Mouse (Mus musculus) central nervous system, embryonic 11.5 days (tissue): ENCODE data around the gene Sco2. TPM values are rescaled to one million over a fixed set of nuclear protein-coding genes. Genes with fewer than 3 reads are reported as not detected.

Experiments used
- polyA plus RNA-seq: library from polyadenylated mRNA; depleted of rRNA; stranded (reverse); fragments of >200 nt; gene quantifications from 2 replicates; pipeline ENCODE4 v1.2.3, GENCODE M21; 2012; rRNA removed

The Sco2 gene
- 13.7 and 16.9 TPM in 2 replicates for polyA plus RNA-seq

DNA sequence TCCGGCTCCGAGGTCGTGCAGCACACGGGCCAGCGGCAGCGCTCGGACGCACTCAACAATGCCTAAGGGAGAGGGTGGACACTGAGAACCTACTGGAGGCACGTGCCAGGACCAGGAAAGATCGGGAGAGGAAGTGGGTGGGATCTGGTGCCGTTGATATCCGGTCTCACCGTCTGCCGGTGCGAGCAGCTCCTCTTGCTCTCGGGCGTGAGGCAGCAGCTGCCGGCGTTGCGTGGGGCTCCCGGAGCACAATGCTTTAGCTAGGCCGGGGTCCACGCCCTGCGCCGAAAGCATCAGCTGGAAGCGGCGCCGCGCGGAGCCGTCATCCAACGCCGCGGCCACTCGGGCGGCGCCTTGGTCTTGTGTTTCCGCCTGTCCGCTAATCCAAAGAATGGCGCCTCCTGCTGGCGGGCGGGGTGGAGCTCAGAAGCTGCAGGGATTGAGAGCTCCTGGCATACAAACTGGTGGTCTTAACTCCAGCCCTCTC is at the start of gene Sco2:
Gene Sco2, minus strand, starts transcription at position 85 of the 487 bp plus-strand sequence.

DNA sequence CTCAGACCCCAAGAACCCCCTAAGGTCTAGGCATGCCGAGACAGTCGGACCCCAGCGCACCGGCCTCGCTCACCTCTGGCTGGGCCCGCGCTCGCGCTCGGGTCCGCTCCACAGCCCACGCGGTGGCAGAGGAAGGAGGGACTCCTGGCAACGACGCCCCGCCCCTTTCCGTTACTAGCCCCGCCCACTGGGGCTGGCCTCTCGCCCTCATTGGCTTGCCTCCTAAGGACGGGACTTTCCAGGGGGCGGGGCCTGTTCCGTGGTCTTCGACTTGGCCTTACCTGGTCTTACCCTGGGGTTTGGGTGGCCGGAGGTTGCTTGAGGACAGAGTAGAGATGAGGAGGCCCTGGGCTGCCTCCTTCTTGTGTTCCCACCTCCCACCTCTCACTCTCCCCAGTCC is 36.5 kb upstream of the Sco2 start, which contains the start of gene Syce3:
Gene Syce3, minus strand, starts transcription at position 386 of the 400 bp plus-strand sequence.

DNA sequence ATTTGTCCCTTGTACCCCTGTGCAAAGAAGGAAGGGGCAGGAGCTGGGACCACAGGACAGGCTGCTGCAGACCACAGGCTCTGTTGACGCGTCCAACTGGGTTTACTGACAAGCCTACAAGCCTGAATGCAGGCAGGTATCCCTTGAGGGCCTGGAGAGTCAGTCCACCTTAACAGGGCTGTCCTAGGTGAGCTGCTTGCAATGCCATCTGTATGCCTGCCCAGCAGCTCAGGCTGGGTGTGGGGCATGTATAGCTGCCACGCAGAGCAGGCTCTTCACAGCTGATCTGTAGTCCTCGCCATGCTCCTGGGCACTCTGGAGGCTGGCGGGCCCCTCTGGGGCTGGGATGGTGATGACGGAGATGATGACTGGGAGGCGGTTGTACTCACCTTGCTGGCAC is 11.0 kb upstream of the Sco2 start, which contains the start of gene Klhdc7b:
Gene Klhdc7b, plus strand, starts transcription at position 301 of the 400 bp plus-strand sequence.

DNA sequence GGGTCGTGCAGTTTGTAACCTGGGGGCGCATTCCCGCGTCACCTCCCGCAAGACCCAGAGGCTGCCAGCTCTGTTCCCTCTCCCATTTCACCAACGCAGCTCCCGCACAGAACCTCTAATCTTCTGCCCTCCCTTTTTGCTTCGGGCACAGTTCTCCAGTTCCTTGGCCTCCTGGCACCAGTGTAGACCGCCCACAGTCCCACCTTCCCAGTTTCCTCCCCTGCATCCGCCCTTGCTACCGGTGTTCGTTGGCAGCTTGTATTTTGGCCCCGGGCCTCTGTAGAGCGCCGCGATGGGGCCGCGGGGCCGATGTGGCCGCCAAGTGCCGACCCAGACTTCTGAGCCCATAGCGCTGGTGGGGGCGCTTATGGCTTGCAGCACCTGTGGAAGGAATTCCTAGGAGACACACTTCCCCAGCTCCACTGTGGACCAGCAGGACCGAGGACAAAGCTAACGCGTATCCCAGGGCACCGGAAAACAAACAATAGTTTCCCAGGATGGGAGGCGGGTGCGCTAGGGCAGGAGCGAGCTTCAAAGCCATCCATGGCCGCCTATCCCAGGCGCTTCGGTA is 5.3 kb upstream of the Sco2 start, which contains the start of gene Odf3b:
Gene Odf3b, minus strand, starts transcription at position 452 of the 571 bp plus-strand sequence.

DNA sequence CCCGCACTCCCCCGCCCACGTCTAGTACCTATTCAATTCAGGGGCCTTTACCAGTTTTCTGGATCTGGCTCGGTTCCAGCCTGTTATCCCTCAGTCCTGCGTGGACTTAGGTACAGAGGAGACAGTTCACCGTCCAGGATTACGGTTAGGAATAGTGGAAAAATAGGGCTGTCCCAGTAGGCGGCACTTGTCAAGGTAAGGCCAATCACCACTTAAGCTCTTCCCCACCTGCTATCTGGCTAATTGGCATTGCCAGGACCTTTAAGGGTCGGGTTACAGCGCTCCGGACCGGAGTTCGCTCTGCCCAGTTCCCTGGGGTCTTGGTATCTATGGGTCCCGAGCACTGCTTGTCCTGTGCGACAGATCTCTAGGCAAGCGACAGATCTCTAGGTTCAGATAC is 3.3 kb upstream of the Sco2 start, which contains the start of gene Tymp:
Gene Tymp, minus strand, starts transcription at position 83 of the 400 bp plus-strand sequence.

DNA sequence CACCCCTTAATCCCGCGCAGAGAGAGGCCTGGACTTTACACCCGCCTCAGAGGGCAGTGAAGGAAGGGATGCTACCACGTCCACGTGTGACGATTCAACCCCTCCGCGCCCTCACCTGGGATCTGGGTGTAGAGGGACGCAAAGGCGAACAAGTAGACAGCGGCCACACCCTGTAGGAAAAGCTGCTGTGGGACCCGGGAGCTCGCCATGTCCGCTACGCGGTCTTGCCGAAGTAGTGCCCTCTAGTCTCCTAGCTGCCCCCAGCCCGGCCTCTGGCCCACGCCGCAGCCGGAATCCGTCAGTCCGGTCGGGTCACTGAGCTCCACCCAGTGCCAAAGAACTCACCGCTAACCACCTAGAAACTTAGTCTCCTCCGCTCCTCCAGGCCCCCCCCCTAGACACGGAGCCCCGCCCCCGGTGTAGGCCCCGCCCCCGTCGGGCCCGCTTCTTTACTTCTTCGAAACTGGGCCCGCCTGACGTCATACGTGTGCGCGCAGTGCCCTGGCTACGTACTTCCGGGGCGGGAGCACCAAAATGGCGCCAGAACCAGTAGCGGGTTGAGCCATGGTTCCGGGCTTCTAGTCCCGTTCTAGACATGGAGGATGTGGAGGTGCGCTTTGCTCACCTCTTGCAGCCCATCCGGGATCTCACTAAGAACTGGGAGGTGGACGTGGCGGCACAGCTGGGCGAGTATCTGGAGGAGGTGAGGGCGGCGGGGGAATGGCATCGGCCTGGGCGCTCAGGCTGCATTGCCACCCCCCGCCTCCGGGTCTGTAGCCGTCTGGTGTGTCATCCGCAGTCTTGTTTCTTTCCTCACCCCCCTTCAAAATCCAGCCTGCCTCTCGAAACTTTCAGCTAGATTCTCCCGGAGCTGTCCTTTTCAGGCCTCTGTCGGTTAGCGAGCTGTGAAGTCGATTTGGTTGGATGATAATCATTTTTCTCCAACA is 18.1 kb downstream of the Sco2 start, which contains the start of the genes Lmf2 and Ncaph2:
Gene Lmf2, minus strand, starts transcription at position 419 of the 947 bp plus-strand sequence.
Gene Ncaph2, plus strand, starts transcription at position 479 of the 947 bp plus-strand sequence.

DNA sequence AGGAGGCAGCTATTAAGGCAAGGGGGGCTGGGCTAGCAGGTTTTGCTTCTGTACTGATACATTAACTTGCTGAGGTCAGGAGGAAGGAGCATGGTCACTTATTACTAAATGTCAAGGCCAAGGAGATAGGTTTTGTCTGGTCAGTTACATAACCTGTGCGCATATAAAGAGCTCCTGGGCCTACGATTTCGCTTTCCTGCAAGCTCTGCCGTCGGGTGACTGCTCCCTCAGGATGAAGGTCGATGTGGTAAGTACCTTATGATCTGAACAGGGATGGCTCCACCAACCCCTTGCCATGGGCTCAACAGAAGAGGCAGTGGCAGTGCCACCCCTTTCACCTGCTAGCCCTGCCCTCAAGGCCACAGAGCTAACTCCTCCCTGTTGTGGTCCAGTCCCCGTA is 39.4 kb downstream of the Sco2 start, which contains the start of gene Miox:
Gene Miox, plus strand, starts transcription at position 128 of the 400 bp plus-strand sequence.

DNA sequence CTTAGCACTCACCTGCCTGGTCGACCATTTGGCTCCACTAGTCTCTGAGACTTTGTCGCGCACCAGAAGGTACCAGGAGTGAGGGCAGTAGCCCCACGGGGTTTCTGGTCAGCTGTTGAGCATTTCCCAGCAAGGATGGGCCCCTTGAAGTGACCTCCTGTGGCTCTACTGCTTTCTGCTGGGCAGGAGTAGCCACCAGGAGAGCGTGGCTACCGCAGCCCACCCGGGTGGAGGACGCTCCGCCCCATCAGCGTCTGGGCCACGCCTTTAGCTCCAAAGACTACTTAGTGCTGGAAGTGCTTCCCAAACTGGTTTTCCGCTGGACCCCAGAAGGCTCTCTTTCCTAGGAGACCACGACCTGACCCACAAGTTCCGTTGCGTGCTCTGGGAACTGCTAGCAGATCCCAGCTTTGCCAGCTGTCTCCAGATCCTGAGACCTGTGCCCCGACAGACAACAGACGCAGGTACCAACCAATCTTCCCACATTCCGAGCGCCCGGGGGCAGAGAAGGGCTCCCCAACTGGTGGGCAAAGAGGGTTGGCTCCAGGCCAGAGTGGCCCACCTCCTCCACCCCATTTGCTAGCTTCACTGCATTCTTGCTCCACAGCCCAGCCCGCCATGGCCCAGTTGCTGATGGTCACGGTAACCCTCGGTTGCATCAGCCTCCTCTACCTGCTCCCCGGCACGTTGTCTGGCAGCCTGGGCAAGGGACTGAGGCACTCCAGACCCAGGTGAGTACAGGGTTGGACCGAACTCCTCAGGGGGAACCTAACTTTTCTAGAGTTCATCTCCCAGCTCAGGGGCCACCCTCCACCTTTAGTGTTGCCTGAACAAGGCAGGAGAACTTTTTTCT is 50.8 kb downstream of the Sco2 start, which contains the start of gene Adm2:
Gene Adm2, plus strand, starts transcription at position 51 of the 853 bp plus-strand sequence.

Other genes starting within 250 kb of the Sco2 start
- 21.1 and 23.7 TPM in 2 replicates for gene Hdac10, start 245.1 kb downstream of the Sco2 start, polyA plus RNA-seq
- gene Mapk12, start 233.1 kb downstream of the Sco2 start, polyA plus RNA-seq, result 30.6 and 57.6 TPM in 2 replicates
- 44.8 and 63.0 TPM in 2 replicates for gene Mapk11, start 224.2 kb downstream of the Sco2 start, polyA plus RNA-seq
- 160 and 177 TPM in 2 replicates for gene Plxnb2, start 193.1 kb downstream of the Sco2 start, polyA plus RNA-seq
- gene Dennd6b, start 177.3 kb downstream of the Sco2 start, polyA plus RNA-seq, result 46.6 and 50.5 TPM in 2 replicates
- 74.0 and 92.8 TPM in 2 replicates for gene Ppp6r2, start 162.3 kb downstream of the Sco2 start, polyA plus RNA-seq
- 144 and 184 TPM in 2 replicates for gene Sbf1, start 58.5 kb downstream of the Sco2 start, polyA plus RNA-seq
- gene Adm2, start 51.1 kb downstream of the Sco2 start, polyA plus RNA-seq, result 0.16 and 0.50 TPM in 2 replicates
- gene Miox, start 39.4 kb downstream of the Sco2 start, polyA plus RNA-seq, result 0.10 and 0.11 TPM in 2 replicates
- gene Lmf2, start 18.2 kb downstream of the Sco2 start, polyA plus RNA-seq, result 33.1 and 38.1 TPM in 2 replicates
- 124 and 153 TPM in 2 replicates for gene Ncaph2, start 18.1 kb downstream of the Sco2 start, polyA plus RNA-seq
- gene Tymp, start 3.2 kb upstream of the Sco2 start, polyA plus RNA-seq, result 1.4 TPM in 2 replicates
- gene Odf3b, start 5.4 kb upstream of the Sco2 start, polyA plus RNA-seq, result 0.43 and 0.58 TPM in 2 replicates
- gene Klhdc7b, start 11.1 kb upstream of the Sco2 start, polyA plus RNA-seq, result not detected in 2 replicates
- not detected in 2 replicates for gene Syce3, start 36.7 kb upstream of the Sco2 start, polyA plus RNA-seq
- gene Cpt1b, start 52.0 kb upstream of the Sco2 start, polyA plus RNA-seq, result 8.1 and 8.8 TPM in 2 replicates
- gene C730034F03Rik, start 55.7 kb upstream of the Sco2 start, polyA plus RNA-seq, result 1.9 and 2.7 TPM in 2 replicates
- gene Gm44502, start 55.9 kb upstream of the Sco2 start, polyA plus RNA-seq, result 0.47 and 0.48 TPM in 2 replicates
- 66.9 and 96.2 TPM in 2 replicates for gene Chkb, start 56.1 kb upstream of the Sco2 start, polyA plus RNA-seq
- gene Mapk8ip2, start 80.1 kb upstream of the Sco2 start, polyA plus RNA-seq, result 25.4 and 34.2 TPM in 2 replicates
- 11.8 and 13.7 TPM in 2 replicates for gene Arsa, start 103.6 kb upstream of the Sco2 start, polyA plus RNA-seq
- 14.4 and 14.9 TPM in 2 replicates for gene Shank3, start 125.8 kb upstream of the Sco2 start, polyA plus RNA-seq
- 1.6 and 2.4 TPM in 2 replicates for gene Acr, start 194.5 kb upstream of the Sco2 start, polyA plus RNA-seq
- gene Rabl2, start 218.1 kb upstream of the Sco2 start, polyA plus RNA-seq, result 65.9 and 78.0 TPM in 2 replicates